8 mouse cellular contexts compared by ENCODE assay signal in the genomic region with DNA sequence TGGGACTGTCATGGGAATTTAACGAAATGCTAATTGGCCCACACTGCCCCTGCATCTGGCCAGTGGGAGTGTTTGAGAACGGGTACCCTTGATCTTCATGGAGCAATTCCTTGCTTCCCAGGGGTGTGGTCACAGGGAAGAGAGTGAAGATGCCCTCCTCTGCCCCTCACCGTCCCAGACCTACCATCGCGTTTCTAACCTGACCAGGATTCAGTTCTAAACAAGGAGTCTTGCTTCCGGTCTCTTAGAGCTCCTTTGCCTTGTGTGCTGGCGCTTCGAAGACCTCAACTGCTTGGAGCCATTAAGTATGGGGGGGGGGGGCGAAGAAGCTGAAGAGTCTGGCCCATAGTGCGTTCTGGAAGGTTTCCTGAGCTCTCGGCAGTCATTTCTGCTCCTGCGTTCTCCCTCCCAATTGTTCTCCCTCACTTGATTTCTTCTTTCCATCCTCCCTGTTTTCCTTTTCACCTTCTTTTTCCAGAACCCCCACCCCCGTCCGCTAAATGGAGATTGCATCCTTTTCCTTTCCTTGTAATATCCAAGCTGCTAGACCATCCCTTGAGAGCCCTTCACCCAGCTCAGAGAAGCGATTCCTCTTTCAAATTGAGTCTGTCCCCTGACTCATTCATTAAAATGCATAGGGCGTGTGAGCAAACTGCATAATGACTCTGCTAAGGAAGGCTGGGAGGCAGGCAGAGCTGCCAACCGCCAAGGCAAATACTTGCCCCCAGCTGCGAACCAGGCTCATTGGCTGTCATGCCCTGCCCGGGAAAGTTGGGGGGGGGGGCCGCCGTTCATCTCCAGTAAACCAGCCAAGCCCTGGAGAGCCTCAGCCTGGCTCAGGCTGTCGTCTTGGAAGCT. TPM values are rescaled to one million over a fixed set of nuclear protein-coding genes. Genes with fewer than 3 reads are reported as not detected.
DNase-seq lines count a peak whose midpoint lies in the region; ATAC-seq lines count a peak whose summit lies in the region.

No protein-coding gene starts in this region.

- no peak overlapping the region for H3K9ac ChIP-seq in kidney, embryonic 14.5 days (ENCODE audit: low read depth, low read length)
- no peak overlapping the region for H3K9ac ChIP-seq in liver, embryonic 13.5 days

- ATAC-seq in kidney, embryonic 14.5 days (ENCODE audit: low FRiP score, low TSS enrichment) = peak; percentile 48
- ATAC-seq in liver, embryonic 13.5 days (ENCODE audit: low read depth) = no peak

- no peaks in the 10 kb centered on the region for H3K27me3 ChIP-seq in kidney, embryonic 14.5 days (ENCODE audit: control insufficient read depth, insufficient read depth, low read length)
- peaks cover 19% of the 10 kb centered on the region for H3K27me3 ChIP-seq in liver, embryonic 13.5 days

- peak overlapping the region; percentile 8 for H3K4me2 ChIP-seq in kidney, embryonic 14.5 days (replicated peaks; ENCODE audit: low read depth, low read length)
- H3K4me2 ChIP-seq in liver, embryonic 13.5 days = peak overlapping the region; percentile 3; the same call in 1 of the 2 replicates

- no peak overlapping the region for H3K4me3 ChIP-seq in kidney, embryonic 14.5 days (ENCODE audit: low read length)
- H3K4me3 ChIP-seq in liver, embryonic 13.5 days (replicated peaks) = no peak overlapping the region

- WGBS in kidney, embryonic 14.5 days = 11% methylated on average over 22 of the region's 22 CpGs
- WGBS in liver, embryonic 13.5 days (ENCODE audit: insufficient replicate concordance) = 22% methylated on average over 22 of the region's 22 CpGs

- H3K9me3 ChIP-seq in kidney, embryonic 14.5 days (ENCODE audit: control insufficient read depth, low read length) = no peaks in the 10 kb centered on the region
- no peaks in the 10 kb centered on the region for H3K9me3 ChIP-seq in liver, embryonic 13.5 days (replicated peaks)

- H3K36me3 ChIP-seq in kidney, embryonic 14.5 days (ENCODE audit: control insufficient read depth, insufficient read depth, low read length) = no peaks in the 10 kb centered on the region
- H3K36me3 ChIP-seq in liver, embryonic 13.5 days = no peaks in the 10 kb centered on the region

- peaks cover 13% of the 10 kb centered on the region for H3K4me1 ChIP-seq in kidney, embryonic 14.5 days (ENCODE audit: control insufficient read depth, insufficient read depth, low read length)
- H3K4me1 ChIP-seq in liver, embryonic 13.5 days (replicated peaks) = peaks cover 26% of the 10 kb centered on the region

- H3K27ac ChIP-seq in kidney, embryonic 14.5 days (ENCODE audit: low read depth, low read length) = no peak overlapping the region; the same call in 1 of the 2 replicates
- no peak overlapping the region for H3K27ac ChIP-seq in liver, embryonic 13.5 days

- peak; percentile 37 for DNase-seq in adrenal gland, postnatal 14 days
- no peak for DNase-seq in adrenal gland, postnatal 10 days
- DNase-seq in cerebellum, postnatal 4 days (ENCODE audit: low spot score in 2 of 2) = peak; percentile 39 to 76
- peak; percentile 38 for DNase-seq in gastrocnemius, postnatal 25 days
- no peak for DNase-seq in liver, embryonic 13.5 days
- peak; percentile 84 for DNase-seq in right cerebral cortex, adult 18-20 months
- DNase-seq in c-Kit-positive CD71-positive TER-119-positive erythroid progenitor cells, embryonic 14.5 days (ENCODE audit: low spot score) = no peak

RNA-seq across cellular contexts. Expression of a gene that starts 42.0 kb away (rescaled TPM):
- total RNA-seq in adrenal gland, postnatal 14 days (2021) = 86.3 and 94.8 TPM in 2 replicates
- 10 to 100 TPM; 65.7 to 80.1 TPM for total RNA-seq in adrenal gland, postnatal 10 days (2021)
- 10 to 100 TPM; 38.8 to 72.8 TPM for total RNA-seq in gastrocnemius, postnatal 25 days (2021)
- 61.6 and 70.1 TPM in 2 replicates for polyA plus RNA-seq in kidney, embryonic 14.5 days (2014; fragmentation: Nextera tagmentation; extraction: Ambion mirVana)
- polyA plus RNA-seq in liver, embryonic 13.5 days (2015; fragmentation: Nextera tagmentation; extraction: Ambion mirVana) = 10.8 and 11.9 TPM in 2 replicates

RNA-seq across cellular contexts. Expression of a gene that starts 53.0 kb away (rescaled TPM):
- not detected in 2 replicates for total RNA-seq in adrenal gland, postnatal 14 days (2021)
- not detected for total RNA-seq in adrenal gland, postnatal 10 days (2021)
- not detected for total RNA-seq in gastrocnemius, postnatal 25 days (2021)
- polyA plus RNA-seq in kidney, embryonic 14.5 days (2014; fragmentation: Nextera tagmentation; extraction: Ambion mirVana) = not detected in 2 replicates
- not detected in 2 replicates for polyA plus RNA-seq in liver, embryonic 13.5 days (2015; fragmentation: Nextera tagmentation; extraction: Ambion mirVana)

Comparison
In these comparisons a context has a peak if more than half of its experiments do, and no peak if none do; other contexts are left out.
1. DNase-seq: peak in adrenal gland, postnatal 14 days (single experiment), cerebellum, postnatal 4 days (2 of 2), gastrocnemius, postnatal 25 days (single experiment) and right cerebral cortex, adult 18-20 months (single experiment); none in adrenal gland, postnatal 10 days (single experiment), liver, embryonic 13.5 days (single experiment) and c-Kit-positive CD71-positive TER-119-positive erythroid progenitor cells, embryonic 14.5 days (single experiment).